Mouse (Mus musculus): ENCODE data around the gene 1700057G04Rik.
"Not testable (repeated sequence)": the region's sequence is repeated elsewhere in the genome, so short reads cannot be mapped to it uniquely, and the experiment has no call there.

1700057G04Rik gene

GRCm38 (mm10) chr9:92305620-92306220, 3.5 kb upstream of the 1700057G04Rik start:
- DNase-seq: no peak

- no peak for DNase-seq
Measured at GRCm38 (mm10) chr9:92316791-92317190, 7.6 kb downstream of the 1700057G04Rik start.

GRCm38 (mm10) chr9:92325936-92326335, 16.8 kb downstream of the 1700057G04Rik start:
- not testable (repeated sequence) for DNase-seq

GRCm38 (mm10) chr9:92326813-92327212, 17.6 kb downstream of the 1700057G04Rik start:
- no peak for DNase-seq

- no peak for DNase-seq
Measured at GRCm38 (mm10) chr9:92331383-92331782, 22.2 kb downstream of the 1700057G04Rik start.

GRCm38 (mm10) chr9:92334845-92335244, 25.7 kb downstream of the 1700057G04Rik start:
- no peak for DNase-seq

- no peak for DNase-seq
Measured at GRCm38 (mm10) chr9:92335277-92335818, 26.2 kb downstream of the 1700057G04Rik start.

- no peak for DNase-seq
Measured at GRCm38 (mm10) chr9:92337063-92337462, 27.9 kb downstream of the 1700057G04Rik start.

GRCm38 (mm10) chr9:92337661-92338060, 28.5 kb downstream of the 1700057G04Rik start:
- no peak for DNase-seq

GRCm38 (mm10) chr9:92338954-92339353, 29.8 kb downstream of the 1700057G04Rik start:
- DNase-seq: no peak

GRCm38 (mm10) chr9:92351924-92352323, 42.7 kb downstream of the 1700057G04Rik start:
- DNase-seq: no peak

- DNase-seq: no peak
Measured at GRCm38 (mm10) chr9:92353306-92353705, 44.1 kb downstream of the 1700057G04Rik start.

- no peak for DNase-seq
Measured at GRCm38 (mm10) chr9:92360691-92361310, 51.6 kb downstream of the 1700057G04Rik start.

GRCm38 (mm10) chr9:92363478-92363877, 54.3 kb downstream of the 1700057G04Rik start:
- DNase-seq: no peak

GRCm38 (mm10) chr9:92368920-92369319, 59.7 kb downstream of the 1700057G04Rik start:
- no peak for DNase-seq

- DNase-seq: no peak
Measured at GRCm38 (mm10) chr9:92373896-92374295, 64.7 kb downstream of the 1700057G04Rik start.

- peak; percentile 88 for DNase-seq
Measured at GRCm38 (mm10) chr9:92374705-92375199, 65.6 kb downstream of the 1700057G04Rik start.

GRCm38 (mm10) chr9:92375378-92375777, 66.2 kb downstream of the 1700057G04Rik start:
- DNase-seq: no peak

GRCm38 (mm10) chr9:92377967-92378366, 68.8 kb downstream of the 1700057G04Rik start:
- no peak for DNase-seq

- DNase-seq: no peak
Measured at GRCm38 (mm10) chr9:92379240-92379639, 70.1 kb downstream of the 1700057G04Rik start.

GRCm38 (mm10) chr9:92383415-92383814, 74.2 kb downstream of the 1700057G04Rik start:
- peak; percentile 54 for DNase-seq

- no peak for DNase-seq
Measured at GRCm38 (mm10) chr9:92384401-92384800, 75.2 kb downstream of the 1700057G04Rik start.

- no peak for DNase-seq
Measured at GRCm38 (mm10) chr9:92385831-92386230, 76.7 kb downstream of the 1700057G04Rik start.

- DNase-seq: no peak
Measured at GRCm38 (mm10) chr9:92386871-92387270, 77.7 kb downstream of the 1700057G04Rik start.

Measured in kidney, adult 11 months (tissue).